Mouse (Mus musculus) WW6 (cell line): ENCODE results near the gene Casp3.

ENCODE experiments used
- DNase-seq: peaks from one replicate; pipeline ENCODE4 v3.0.0-alpha.2; 2013; ENCODE audit warnings: low read depth, low spot score

Casp3 gene

GRCm38 (mm10) chr8:46606930-46607329 is 10.2 kb upstream of the Casp3 start:
- DNase-seq, result no peak

- DNase-seq, result no peak
Observed at GRCm38 (mm10) chr8:46611557-46611956, 5.5 kb upstream of the Casp3 start.

GRCm38 (mm10) chr8:46612913-46613312 is 4.2 kb upstream of the Casp3 start:
- no peak for DNase-seq

- DNase-seq, result no peak
Observed at GRCm38 (mm10) chr8:46613377-46613776, 3.7 kb upstream of the Casp3 start.

GRCm38 (mm10) chr8:46615936-46616335 is 1.2 kb upstream of the Casp3 start:
- no peak for DNase-seq

- no peak for DNase-seq
Observed at GRCm38 (mm10) chr8:46617690-46618620, 864 bp downstream of the Casp3 start.

GRCm38 (mm10) chr8:46618639-46619320 is 1.7 kb downstream of the Casp3 start:
- DNase-seq, result no peak

GRCm38 (mm10) chr8:46622446-46623270 is 5.6 kb downstream of the Casp3 start:
- no peak for DNase-seq

GRCm38 (mm10) chr8:46625166-46625565 is 8.1 kb downstream of the Casp3 start:
- DNase-seq, result no peak

GRCm38 (mm10) chr8:46626642-46627041 is 9.6 kb downstream of the Casp3 start:
- DNase-seq, result no peak

- DNase-seq, result no peak
Observed at GRCm38 (mm10) chr8:46627881-46628280, 10.8 kb downstream of the Casp3 start.

GRCm38 (mm10) chr8:46628645-46629044 is 11.6 kb downstream of the Casp3 start:
- no peak for DNase-seq

- no peak for DNase-seq
Observed at GRCm38 (mm10) chr8:46630422-46630821, 13.3 kb downstream of the Casp3 start.

GRCm38 (mm10) chr8:46630932-46631331 is 13.8 kb downstream of the Casp3 start:
- DNase-seq, result no peak

GRCm38 (mm10) chr8:46639010-46639571 is 22.0 kb downstream of the Casp3 start:
- no peak for DNase-seq

GRCm38 (mm10) chr8:46639852-46640251 is 22.8 kb downstream of the Casp3 start:
- no peak for DNase-seq

GRCm38 (mm10) chr8:46641272-46641671 is 24.2 kb downstream of the Casp3 start:
- no peak for DNase-seq

- DNase-seq, result no peak
Observed at GRCm38 (mm10) chr8:46648421-46648820, 31.3 kb downstream of the Casp3 start.

GRCm38 (mm10) chr8:46651872-46652271 is 34.8 kb downstream of the Casp3 start:
- DNase-seq, result no peak

GRCm38 (mm10) chr8:46655919-46656318 is 38.8 kb downstream of the Casp3 start:
- DNase-seq, result no peak

- no peak for DNase-seq
Observed at GRCm38 (mm10) chr8:46671496-46671895, 54.4 kb downstream of the Casp3 start.
